Mouse (Mus musculus) embryonic facial prominence, embryonic 12.5 days (tissue): ENCODE results near the gene Slc17a9. TPM values are rescaled to one million over a fixed set of nuclear protein-coding genes. Genes with fewer than 3 reads are reported as not detected.

Source experiments
- ATAC-seq: fragments of 200-750 bp; cut with Nextera tagmentation; 2 replicates; pipeline ENCODE4 v1.8.0; 2017; ENCODE audit not compliant: insufficient number of reproducible peaks, insufficient read depth, low FRiP score, low TSS enrichment
- H3K27ac ChIP-seq: fragments of 300-500 bp; sonication (generic); 2 replicates; pipeline ENCODE4 v1.5.1; 2016; ENCODE audit warnings: mild to moderate bottlenecking
- H3K27me3 ChIP-seq: fragments of 300-500 bp; sonication (generic); 2 replicates; pipeline ENCODE4 v1.6.1; 2016; ENCODE audit warnings: mild to moderate bottlenecking, moderate library complexity
- H3K36me3 ChIP-seq: fragments of 300-500 bp; sonication (generic); 2 replicates; pipeline ENCODE4 v1.6.1; 2016; ENCODE audit warnings: mild to moderate bottlenecking
- H3K4me1 ChIP-seq: fragments of 300-500 bp; sonication (generic); 2 replicates; pipeline ENCODE4 v1.6.1; 2016
- H3K4me2 ChIP-seq: fragments of 300-500 bp; sonication (generic); replicated peaks from 2 replicates; pipeline ENCODE4 v1.6.1; 2016; ENCODE audit warnings: mild to moderate bottlenecking, moderate library complexity
- H3K4me3 ChIP-seq: fragments of 300-500 bp; sonication (generic); 2 replicates; pipeline ENCODE4 v1.5.1; 2016; ENCODE audit warnings: mild to moderate bottlenecking
- H3K9ac ChIP-seq: fragments of 300-500 bp; sonication (generic); 2 replicates; pipeline ENCODE4 v1.6.1; 2016; ENCODE audit warnings: mild to moderate bottlenecking, moderate library complexity
- H3K9me3 ChIP-seq: fragments of 300-500 bp; sonication (generic); 2 replicates; pipeline ENCODE4 v1.6.1; 2016; ENCODE audit warnings: mild to moderate bottlenecking, moderate library complexity
- WGBS: fragments of 180-500 bp; shearing (Covaris S2); methylation state at CpG from one replicate; pipeline ENCODE4 v1.1.7; 2016; 5-methylcytosine and 5-hydroxymethylcytosine counted together
- polyA plus RNA-seq: library from polyadenylated mRNA; unstranded; fragments of >200 nt; fragmentation: Nextera tagmentation; extraction: Ambion mirVana; gene quantifications from 2 replicates; pipeline ENCODE4 v1.2.1, GENCODE M21; 2016

Gene Slc17a9
- polyA plus RNA-seq, 1 experiment from 2014 or later: 0.56 TPM

DNA sequence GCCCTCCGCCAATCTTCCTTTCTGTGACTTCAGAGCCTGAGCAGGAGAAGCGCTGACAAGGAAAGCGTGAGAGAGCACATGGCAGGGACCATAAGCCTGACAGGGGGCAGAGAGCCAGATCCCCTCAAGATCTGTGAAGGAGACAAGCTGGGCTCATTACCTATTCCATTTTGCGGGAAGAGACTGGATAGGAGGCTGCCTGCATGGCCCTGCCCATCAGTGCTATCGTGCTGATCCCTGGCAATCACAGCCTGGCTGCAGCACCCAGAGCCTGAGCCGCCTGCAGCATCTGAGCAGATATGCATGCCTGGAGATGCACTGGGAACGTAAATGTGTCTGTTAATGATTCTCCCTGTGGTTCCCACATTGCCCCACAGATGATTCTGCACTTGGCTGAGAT lies 63.8 kb downstream of the Slc17a9 start:
- Histone ChIP-seq H3K36me3 (no peaks in the 10 kb centered on the region), H3K9ac (no peak overlapping the region), H3K4me1 (0 out of 2 replicates have a peak, but pooled peaks cover 5% of the 10 kb centered on the region), H3K27ac (no peak overlapping the region), H3K27me3 (peaks cover 25% of the 10 kb centered on the region), H3K4me2 (no peak overlapping the region), H3K9me3 (no peaks in the 10 kb centered on the region), H3K4me3 (no peak overlapping the region)
- no peak for ATAC-seq
- 12% methylated on average over 7 of the region's 7 CpGs for WGBS

DNA sequence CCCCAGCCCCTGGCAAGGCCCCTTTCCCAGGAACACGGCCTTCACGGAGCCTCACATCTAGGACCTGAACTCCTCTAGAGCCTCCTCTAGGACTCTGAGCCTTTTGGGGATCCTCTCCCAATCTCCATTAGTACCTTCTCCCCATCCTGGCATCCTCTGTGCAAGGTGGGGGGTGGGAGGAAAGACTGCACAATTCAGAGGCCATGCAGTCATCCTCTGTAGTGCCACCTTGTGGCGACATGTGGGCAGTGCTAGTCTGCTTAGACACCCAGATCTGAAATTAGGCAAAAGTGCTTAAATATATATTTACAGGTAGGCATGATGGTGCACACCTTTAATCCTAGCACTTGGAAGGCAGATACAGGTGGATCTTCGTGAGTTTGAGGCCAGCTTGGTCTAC lies 66.6 kb downstream of the Slc17a9 start:
- 46% methylated on average over 4 of the region's 4 CpGs for WGBS
- ATAC-seq: no peak
- H3K4me1 ChIP-seq: 0 out of 2 replicates have a peak, but pooled peaks cover 5% of the 10 kb centered on the region
- no peaks in the 10 kb centered on the region for H3K9me3 ChIP-seq
- H3K27me3 ChIP-seq: peaks cover 25% of the 10 kb centered on the region
- no peaks in the 10 kb centered on the region for H3K36me3 ChIP-seq
- H3K4me2 ChIP-seq: no peak overlapping the region
- no peak overlapping the region for H3K9ac ChIP-seq
- H3K27ac ChIP-seq: no peak overlapping the region
- no peak overlapping the region for H3K4me3 ChIP-seq

Other genes with a start within 250 kb of the Slc17a9 start
- 0.25 and 0.55 TPM in 2 replicates for gene Ntsr1, start 225.3 kb upstream of the Slc17a9 start, polyA plus RNA-seq
- gene Mrgbp, start 144.0 kb upstream of the Slc17a9 start, polyA plus RNA-seq: 40.0 and 41.5 TPM in 2 replicates
- 97.7 and 104 TPM in 2 replicates for gene Ogfr, start 136.0 kb upstream of the Slc17a9 start, polyA plus RNA-seq
- gene Col9a3, start 127.5 kb upstream of the Slc17a9 start, polyA plus RNA-seq: 124 and 159 TPM in 2 replicates
- gene Tcfl5, start 82.6 kb upstream of the Slc17a9 start, polyA plus RNA-seq: 0.26 and 0.32 TPM in 2 replicates
- 35.3 and 36.8 TPM in 2 replicates for gene Dido1, start 15.3 kb upstream of the Slc17a9 start, polyA plus RNA-seq
- gene Gid8, start 15.1 kb upstream of the Slc17a9 start, polyA plus RNA-seq: 62.6 and 63.6 TPM in 2 replicates
- 0.97 and 1.3 TPM in 2 replicates for gene Bhlhe23, start 51.6 kb downstream of the Slc17a9 start, polyA plus RNA-seq
- gene Ythdf1, start 195.7 kb downstream of the Slc17a9 start, polyA plus RNA-seq: 71.3 and 72.6 TPM in 2 replicates
- gene Birc7, start 203.8 kb downstream of the Slc17a9 start, polyA plus RNA-seq: 0.14 TPM in 1 of 2 replicates, not detected in the other
- gene Nkain4, start 229.4 kb downstream of the Slc17a9 start, polyA plus RNA-seq: 21.7 and 25.5 TPM in 2 replicates
- gene Arfgap1, start 242.0 kb downstream of the Slc17a9 start, polyA plus RNA-seq: 113 and 116 TPM in 2 replicates